Mouse (Mus musculus) lung, adult 2 months (tissue): ENCODE measurements around the gene Marf1. TPM values are rescaled to one million over a fixed set of nuclear protein-coding genes. Genes with fewer than 3 reads are reported as not detected.
"Not testable (repeated sequence)": the region's sequence is repeated elsewhere in the genome, so short reads cannot be mapped to it uniquely, and the experiment has no call there.

Experiments
- DNase-seq: peaks from one replicate; pipeline ENCODE4 v3.0.0; 2022
- H3K4me1 ChIP-seq: fragments of 200-500 bp; 2 replicates; pipeline ENCODE4 v1.6.1; 2011; ENCODE audit warnings: low read length; ENCODE audit not compliant: control insufficient read depth, insufficient read depth
- H3K4me3 ChIP-seq: fragments of 200-500 bp; replicated peaks from 2 replicates; pipeline ENCODE3; 2011; ENCODE audit warnings: low read depth, mild to moderate bottlenecking, control low read depth, low read length; ENCODE audit errors: extremely low read depth
- CTCF ChIP-seq: fragments of 200-500 bp; IDR thresholded peaks from 2 replicates; pipeline ENCODE4 v1.5.1; 2011; ENCODE audit warnings: mild to moderate bottlenecking, low read length, control low read depth; ENCODE audit not compliant: insufficient read depth
- POLR2A ChIP-seq: fragments of 200-500 bp; IDR thresholded peaks from 2 replicates; pipeline ENCODE4 v1.6.1; 2011; ENCODE audit warnings: low read depth, mild to moderate bottlenecking, control low read depth, low read length, borderline replicate concordance; ENCODE audit errors: extremely low read depth
- WGBS: fragments of 180-500 bp; shearing (Covaris S2); methylation state at CpG from one replicate; pipeline ENCODE4 v1.1.7; 2018; 5-methylcytosine and 5-hydroxymethylcytosine counted together
- polyA plus RNA-seq: library from polyadenylated mRNA; depleted of rRNA; stranded (reverse); fragments of >200 nt; gene quantifications from 2 replicates; pipeline ENCODE4 v1.2.3, GENCODE M21; 2012; rRNA removed

Marf1 gene
- polyA plus RNA-seq, 1 experiment, result 15.7 TPM

- WGBS, result 66% methylated on average over 2 of the region's 2 CpGs
These were observed 71.4 kb downstream of the Marf1 start for GRCm38 (mm10) chr16:14091771-14092170.

GRCm38 (mm10) chr16:14089296-14089695 lies 73.9 kb downstream of the Marf1 start:
- 72% methylated on average over 3 of the region's 3 CpGs for WGBS
- Histone ChIP-seq H3K4me3 (no peak overlapping the region), H3K4me1 (no peaks in the 10 kb centered on the region)
- TF ChIP-seq CTCF (no peak), POLR2A (no peak)
- DNase-seq, result no peak

More at GRCm38 (mm10) chr16:14091771-14092170, 71.4 kb downstream of the Marf1 start:
- TF ChIP-seq CTCF (no peak), POLR2A (no peak)
- H3K4me1 ChIP-seq, result no peaks in the 10 kb centered on the region
- no peak overlapping the region for H3K4me3 ChIP-seq
- DNase-seq, result no peak

GRCm38 (mm10) chr16:14088249-14088648 lies 74.9 kb downstream of the Marf1 start:
- no peak for DNase-seq
- 57% methylated on average over 3 of the region's 3 CpGs for WGBS
- H3K4me3 ChIP-seq, result no peak overlapping the region

GRCm38 (mm10) chr16:14082925-14083324 lies 80.2 kb downstream of the Marf1 start:
- WGBS, result 58% methylated on average over 2 of the region's 2 CpGs
- H3K4me3 ChIP-seq, result no peak overlapping the region
- TF ChIP-seq POLR2A, result no peak
- TF ChIP-seq CTCF, result no peak
- H3K4me1 ChIP-seq, result no peaks in the 10 kb centered on the region
- no peak for DNase-seq

More at GRCm38 (mm10) chr16:14088249-14088648, 74.9 kb downstream of the Marf1 start:
- TF ChIP-seq CTCF (no peak), POLR2A (no peak)
- no peaks in the 10 kb centered on the region for H3K4me1 ChIP-seq

- DNase-seq, result no peak
- TF ChIP-seq CTCF (no peak), POLR2A (no peak)
- 65% methylated on average over 5 of the region's 5 CpGs for WGBS
- H3K4me3 ChIP-seq, result no peak overlapping the region
- H3K4me1 ChIP-seq, result no peaks in the 10 kb centered on the region
These were observed 92.5 kb downstream of the Marf1 start for GRCm38 (mm10) chr16:14070471-14071169.

GRCm38 (mm10) chr16:14068701-14069100 lies 94.5 kb downstream of the Marf1 start:
- not testable (repeated sequence) for DNase-seq
- 74% methylated on average over 2 of the region's 2 CpGs for WGBS

GRCm38 (mm10) chr16:14066571-14066970 lies 96.6 kb downstream of the Marf1 start:
- DNase-seq, H3K4me1 ChIP-seq, H3K4me3 ChIP-seq: not testable (repeated sequence)
- 85% methylated on average over 4 of the region's 4 CpGs for WGBS

More at GRCm38 (mm10) chr16:14068701-14069100, 94.5 kb downstream of the Marf1 start:
- not testable (repeated sequence) for H3K4me3 ChIP-seq, H3K4me1 ChIP-seq

GRCm38 (mm10) chr16:14059869-14060268 lies 103.3 kb downstream of the Marf1 start:
- 71% methylated on average over 5 of the region's 5 CpGs for WGBS
- no peak for DNase-seq
- H3K4me3 ChIP-seq, result no peak overlapping the region
- TF ChIP-seq CTCF, result no peak
- no peak for TF ChIP-seq POLR2A
- H3K4me1 ChIP-seq, result no peaks in the 10 kb centered on the region

Other genes starting within 250 kb of the Marf1 start
- gene 2900011O08Rik, start 176.7 kb downstream of the Marf1 start, polyA plus RNA-seq, result 0.20 TPM in 1 of 2 replicates, not detected in the other
- gene Ifitm7, start 176.5 kb downstream of the Marf1 start, polyA plus RNA-seq, result not detected in 2 replicates
- gene Nde1, start 76 bp downstream of the Marf1 start, polyA plus RNA-seq, result 39.1 and 39.3 TPM in 2 replicates
- 25.1 and 42.6 TPM in 2 replicates for gene Myh11, start 128.0 kb upstream of the Marf1 start, polyA plus RNA-seq
- 21.0 and 33.3 TPM in 2 replicates for gene Fopnl, start 154.1 kb upstream of the Marf1 start, polyA plus RNA-seq
- gene Abcc1, start 198.2 kb upstream of the Marf1 start, polyA plus RNA-seq, result 28.7 and 32.8 TPM in 2 replicates